ENCODE assay signal across 9 mouse cellular contexts in the genomic region with DNA sequence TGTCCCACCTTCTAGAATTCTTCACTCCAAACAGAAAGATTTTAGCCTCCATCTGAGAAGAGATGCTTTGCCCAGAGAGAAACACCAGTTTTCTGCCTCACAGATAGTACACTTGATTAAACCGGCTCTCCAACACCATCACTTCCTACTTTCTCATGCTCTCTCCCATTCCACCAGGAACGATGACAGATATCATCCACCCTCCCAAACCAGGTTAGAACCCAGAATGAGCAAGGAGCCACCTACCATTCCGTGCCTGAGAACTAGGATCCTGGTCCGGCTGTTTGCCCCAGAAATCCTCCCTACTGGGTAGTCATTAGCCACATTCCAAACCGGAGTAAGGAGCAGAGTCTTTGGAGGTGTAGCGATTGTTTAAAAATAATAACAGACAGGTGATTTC. TPM values are rescaled to one million over a fixed set of nuclear protein-coding genes. Genes with fewer than 3 reads are reported as not detected.
DNase-seq lines count a peak whose midpoint lies in the region; ATAC-seq lines count a peak whose summit lies in the region.
"Had no signal": no experiment of that assay in that cellular context is flagged by ENCODE, and none has a peak within 500 bp of the region (broad histone marks: within the 10 kb centered on the region; RNA-seq: fewer than 3 reads in every experiment).

No protein-coding gene starts in this region.

- H3K9me3 ChIP-seq in hindbrain, embryonic 13.5 days = no peaks in the 10 kb centered on the region; the same call in 1 of the 2 replicates
- H3K9me3 ChIP-seq in neural tube, embryonic 12.5 days = 0 out of 2 replicates have a peak, but pooled peaks cover 3% of the 10 kb centered on the region

- 8% methylated on average over 6 of the region's 6 CpGs for WGBS in hindbrain, embryonic 13.5 days
- 26% methylated on average over 6 of the region's 6 CpGs for WGBS in neural tube, embryonic 12.5 days

- peaks cover 35% of the 10 kb centered on the region for H3K4me1 ChIP-seq in hindbrain, embryonic 13.5 days (replicated peaks)
- H3K4me1 ChIP-seq in neural tube, embryonic 12.5 days = peaks cover 11% of the 10 kb centered on the region

- no peaks in the 10 kb centered on the region for H3K27me3 ChIP-seq in hindbrain, embryonic 13.5 days
- no peaks in the 10 kb centered on the region for H3K27me3 ChIP-seq in neural tube, embryonic 12.5 days (replicated peaks)

- H3K4me2 ChIP-seq in hindbrain, embryonic 13.5 days = peak overlapping the region; percentile 76
- H3K4me2 ChIP-seq in neural tube, embryonic 12.5 days (replicated peaks) = peak overlapping the region; percentile 53

- peaks cover 1% of the 10 kb centered on the region; the same call in 1 of the 2 replicates for H3K36me3 ChIP-seq in hindbrain, embryonic 13.5 days
- no peaks in the 10 kb centered on the region for H3K36me3 ChIP-seq in neural tube, embryonic 12.5 days

- peak; percentile 27; the same call in 1 of the 2 replicates for ATAC-seq in hindbrain, embryonic 13.5 days (ENCODE audit: low FRiP score)
- ATAC-seq in neural tube, embryonic 12.5 days (ENCODE audit: low FRiP score, low read depth) = peak; percentile 32; the same call in 1 of the 2 replicates
- no peak for ATAC-seq in megakaryocyte-erythroid progenitor cell, adult 5-6 weeks (replicated peaks; ENCODE audit: low FRiP score, low TSS enrichment, poor library complexity, severe bottlenecking)

- peak overlapping the region; percentile 64 for H3K4me3 ChIP-seq in hindbrain, embryonic 13.5 days
- H3K4me3 ChIP-seq in neural tube, embryonic 12.5 days = peak overlapping the region; percentile 44

- peak; percentile 36 to 44 for DNase-seq in layer of hippocampus, postnatal 14 days (ENCODE audit: low spot score in 2 of 2)
- DNase-seq in layer of hippocampus, postnatal 36 days = no peak
- peak; percentile 30 to 63 for DNase-seq in cerebellum, postnatal 36 days
- DNase-seq in left cerebral cortex, adult 11 months (ENCODE audit: low spot score) = no peak
- DNase-seq in kidney, adult 18-20 months = no peak

- peak overlapping the region; percentile 91 for H3K9ac ChIP-seq in hindbrain, embryonic 13.5 days
- peak overlapping the region; percentile 59 for H3K9ac ChIP-seq in neural tube, embryonic 12.5 days

- peak overlapping the region; percentile 95 for H3K27ac ChIP-seq in hindbrain, embryonic 13.5 days
- H3K27ac ChIP-seq in neural tube, embryonic 12.5 days = peak overlapping the region; percentile 20; the same call in 1 of the 2 replicates

RNA-seq across cellular contexts. Expression of a gene that starts 0.5 kb away (rescaled TPM):
- total RNA-seq in layer of hippocampus, postnatal 14 days (2021) = 100 to 1,000 TPM; 342 to 385 TPM
- 100 to 1,000 TPM; 417 to 454 TPM for total RNA-seq in layer of hippocampus, postnatal 36 days (2021)
- 88.8 and 101 TPM in 2 replicates for polyA plus RNA-seq in hindbrain, embryonic 13.5 days (2015; fragmentation: Nextera tagmentation; extraction: Ambion mirVana)
- 64.5 and 72.0 TPM in 2 replicates for polyA plus RNA-seq in neural tube, embryonic 12.5 days (2016; fragmentation: Nextera tagmentation; extraction: Ambion mirVana)
- total RNA-seq in megakaryocyte-erythroid progenitor cell, adult 5-6 weeks (2014; fragmentation: Nextera tagmentation) = not detected in 2 replicates
- total RNA-seq in megakaryocyte-erythroid progenitor cell, adult 5-6 weeks (2017) = not detected in 2 replicates
- polyA plus RNA-seq: liver, embryonic 16.5 days had no signal

Comparison
In these comparisons a context has a peak if more than half of its experiments do, and no peak if none do; other contexts are left out.
1. DNase-seq: peak in layer of hippocampus, postnatal 14 days (2 of 2) and cerebellum, postnatal 36 days (2 of 2); none in layer of hippocampus, postnatal 36 days (0 of 2), left cerebral cortex, adult 11 months (single experiment) and kidney, adult 18-20 months (single experiment).
2. RNA of a gene that starts 0.5 kb away (total RNA-seq): 417 to 454 TPM in layer of hippocampus, postnatal 36 days and 342 to 385 TPM in layer of hippocampus, postnatal 14 days; not detected in megakaryocyte-erythroid progenitor cell, adult 5-6 weeks; every median in the first group is over 100 times any median in the second.